In genomic region chr9:54286331-54286987, GRCm38 (mm10) we compare ENCODE assay signal across 8 mouse cellular contexts. TPM values are rescaled to one million over a fixed set of nuclear protein-coding genes. Genes with fewer than 3 reads are reported as not detected.
DNase-seq lines count a peak whose midpoint lies in the region; ATAC-seq lines count a peak whose summit lies in the region.

Gene Gldn (plus strand): TSS chr9:54286486.

- peak; percentile 73 for ATAC-seq in frontal cortex, adult (ENCODE audit: low TSS enrichment)
- peak; percentile 43; the same call in 1 of the 2 replicates for ATAC-seq in hindbrain, embryonic 14.5 days (ENCODE audit: low FRiP score)
- peak; percentile 68; the same call in 1 of the 2 replicates for ATAC-seq in midbrain, embryonic 12.5 days (ENCODE audit: low FRiP score, low read depth)

- no peaks in the 10 kb centered on the region for H3K9me3 ChIP-seq in hindbrain, embryonic 14.5 days (ENCODE audit: control insufficient read depth, low read length)
- H3K9me3 ChIP-seq in midbrain, embryonic 12.5 days, result no peaks in the 10 kb centered on the region

- H3K4me3 ChIP-seq in hindbrain, embryonic 14.5 days (replicated peaks; ENCODE audit: low read length), result peak within 1 kb of the TSS; percentile 46
- H3K4me3 ChIP-seq in midbrain, embryonic 12.5 days, result peak within 1 kb of the TSS; percentile 47

- 2% methylated on average over 61 of the region's 61 CpGs for WGBS in hindbrain, embryonic 14.5 days
- WGBS in midbrain, embryonic 12.5 days, result 3% methylated on average over 61 of the region's 61 CpGs

- no peak within 1 kb of the TSS for H3K27ac ChIP-seq in hindbrain, embryonic 14.5 days
- H3K27ac ChIP-seq in midbrain, embryonic 12.5 days (replicated peaks), result no peak within 1 kb of the TSS

- no peak for DNase-seq in frontal cortex, postnatal 14 days (ENCODE audit: low spot score in 2 of 2)
- DNase-seq in 3134 (ENCODE audit: extremely low read depth, insufficient read length, low spot score), result peak; percentile 11
- peak; percentile 55 for DNase-seq in embryo, embryonic 10.5 days (ENCODE audit: low spot score)
- DNase-seq in hindbrain, embryonic 14.5 days (ENCODE audit: low spot score), result no peak
- DNase-seq in adipocyte (ENCODE audit: low spot score), result no peak
- DNase-seq in lung, postnatal 4 days, result no peak

- H3K36me3 ChIP-seq in hindbrain, embryonic 14.5 days (replicated peaks; ENCODE audit: control insufficient read depth, insufficient read depth), result no peaks in the 10 kb centered on the region
- H3K36me3 ChIP-seq in midbrain, embryonic 12.5 days, result no peaks in the 10 kb centered on the region

- H3K4me2 ChIP-seq in hindbrain, embryonic 14.5 days (replicated peaks), result peak within 1 kb of the TSS; percentile 97
- H3K4me2 ChIP-seq in midbrain, embryonic 12.5 days (replicated peaks), result peak within 1 kb of the TSS; percentile 89

- H3K9ac ChIP-seq in hindbrain, embryonic 14.5 days, result peak within 1 kb of the TSS; percentile 65
- H3K9ac ChIP-seq in midbrain, embryonic 12.5 days (replicated peaks), result peak within 1 kb of the TSS; percentile 41

- peaks cover 18% of the 10 kb centered on the region for H3K27me3 ChIP-seq in hindbrain, embryonic 14.5 days (ENCODE audit: control insufficient read depth, insufficient read depth, low read length)
- H3K27me3 ChIP-seq in midbrain, embryonic 12.5 days, result peaks cover 29% of the 10 kb centered on the region

- H3K4me1 ChIP-seq in hindbrain, embryonic 14.5 days (replicated peaks; ENCODE audit: control insufficient read depth, insufficient read depth, low read length), result peaks cover 7% of the 10 kb centered on the region; the same call in 1 of the 2 replicates
- H3K4me1 ChIP-seq in midbrain, embryonic 12.5 days, result peaks cover 8% of the 10 kb centered on the region

RNA-seq across cellular contexts. Expression of gene Gldn, which starts in this region (rescaled TPM):
- 0.16 TPM in 2 replicates for polyA plus RNA-seq in hindbrain, embryonic 14.5 days (2014; fragmentation: Nextera tagmentation; extraction: Ambion mirVana)
- 0.07 and 0.08 TPM in 2 replicates for polyA plus RNA-seq in midbrain, embryonic 12.5 days (2016; fragmentation: Nextera tagmentation; extraction: Ambion mirVana)

Comparison
In these comparisons a context has a peak if more than half of its experiments do, and no peak if none do; other contexts are left out.
1. Peak in ATAC-seq, H3K4me3 ChIP-seq, H3K9ac ChIP-seq and H3K4me2 ChIP-seq in hindbrain, embryonic 14.5 days; RNA of the gene not detected or under 1 TPM.
2. Peak in ATAC-seq, H3K4me3 ChIP-seq, H3K9ac ChIP-seq and H3K4me2 ChIP-seq in midbrain, embryonic 12.5 days; RNA of the gene not detected or under 1 TPM.
3. DNase-seq: peak in 3134 (single experiment) and embryo, embryonic 10.5 days (single experiment); none in frontal cortex, postnatal 14 days (0 of 2), hindbrain, embryonic 14.5 days (single experiment), adipocyte (single experiment) and lung, postnatal 4 days (0 of 2).
4. Peak in every context shown above with its lines, with median percentiles within 50 percentile points of each other: ATAC-seq.